Mouse (Mus musculus): ENCODE data around the gene Tmem129. TPM values are rescaled to one million over a fixed set of nuclear protein-coding genes. Genes with fewer than 3 reads are reported as not detected.
A peak's percentile ranks its signal among the peaks of the same experiment; 100 is the strongest.

The Tmem129 gene
- polyA plus RNA-seq, 1 experiment from 2014 or later, result 20.6 TPM

- WGBS (ENCODE audit: insufficient replicate concordance), result under 1% methylated on average over 32 of the region's 32 CpGs
- peak; percentile 44 for ATAC-seq (ENCODE audit: insufficient read depth)
- no peaks in the 10 kb centered on the region for H3K27me3 ChIP-seq
- H3K4me3 ChIP-seq (replicated peaks), result peak overlapping the region; percentile 96
- peak overlapping the region; percentile 93 for H3K9ac ChIP-seq
- H3K36me3 ChIP-seq (replicated peaks), result peaks cover 53% of the 10 kb centered on the region
- H3K27ac ChIP-seq (replicated peaks), result peak overlapping the region; percentile 98
- peaks cover 71% of the 10 kb centered on the region for H3K4me1 ChIP-seq (replicated peaks)
- H3K4me2 ChIP-seq, result peak overlapping the region; percentile 93
- no peaks in the 10 kb centered on the region for H3K9me3 ChIP-seq (replicated peaks)
Observed at GRCm38 (mm10) chr5:33657251-33657786, 897 bp downstream of the Tmem129 start.

GRCm38 (mm10) chr5:33656739-33657138 lies 1.5 kb downstream of the Tmem129 start:
- H3K36me3 ChIP-seq (replicated peaks), result peaks cover 47% of the 10 kb centered on the region
- H3K4me1 ChIP-seq (replicated peaks), result peaks cover 72% of the 10 kb centered on the region
- WGBS (ENCODE audit: insufficient replicate concordance), result 19% methylated on average over 1 of the region's 1 CpGs

DNA sequence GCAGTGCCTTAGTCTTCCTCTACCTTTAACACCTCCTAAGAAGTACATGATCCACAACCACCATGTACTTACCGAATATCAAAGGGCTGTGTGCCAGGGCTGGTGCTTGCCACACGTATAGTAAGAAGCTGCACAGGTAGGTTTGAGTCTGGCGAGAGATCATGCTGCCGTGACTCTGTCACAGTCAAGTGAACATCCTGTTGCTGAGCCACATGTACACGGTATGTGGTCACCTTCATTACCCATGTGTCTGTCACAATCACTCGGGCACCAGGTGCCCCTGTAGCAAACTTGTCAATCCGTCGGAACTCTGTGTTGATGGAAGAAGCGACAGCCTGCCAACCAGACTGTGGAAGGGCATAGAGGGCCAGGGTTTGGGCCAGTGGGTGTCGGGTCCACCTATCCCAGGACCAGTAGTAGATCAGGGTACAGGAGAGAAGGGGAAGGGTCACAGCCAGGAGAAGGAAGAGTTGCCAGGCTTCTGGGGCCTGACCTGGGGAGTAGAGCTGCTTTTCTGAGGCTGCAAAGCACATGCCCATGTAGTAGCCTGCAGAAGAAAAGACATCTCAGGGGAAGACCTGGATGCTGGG lies 2.9 kb downstream of the Tmem129 start:
- Histone ChIP-seq H3K4me1 (replicated peaks) (peaks cover 69% of the 10 kb centered on the region), H3K9ac (no peak overlapping the region; the same call in 1 of the 2 replicates), H3K27ac (replicated peaks) (no peak overlapping the region), H3K9me3 (replicated peaks) (no peaks in the 10 kb centered on the region), H3K27me3 (no peaks in the 10 kb centered on the region), H3K4me2 (peak overlapping the region; percentile 93), H3K4me3 (replicated peaks) (0 out of 2 replicates have a peak overlapping the region, but pooled peaks have one; percentile 96), H3K36me3 (replicated peaks) (peaks cover 35% of the 10 kb centered on the region)
- no peak for ATAC-seq (ENCODE audit: insufficient read depth)
- WGBS (ENCODE audit: insufficient replicate concordance), result 84% methylated on average over 10 of the region's 10 CpGs

More at GRCm38 (mm10) chr5:33656739-33657138, 1.5 kb downstream of the Tmem129 start:
- ATAC-seq (ENCODE audit: insufficient read depth), result no peak
- Histone ChIP-seq H3K4me3 (replicated peaks) (peak overlapping the region; percentile 96), H3K9ac (peak overlapping the region; percentile 93), H3K27me3 (no peaks in the 10 kb centered on the region), H3K4me2 (peak overlapping the region; percentile 93), H3K9me3 (replicated peaks) (no peaks in the 10 kb centered on the region), H3K27ac (replicated peaks) (peak overlapping the region; percentile 98)

GRCm38 (mm10) chr5:33654424-33654823 lies 3.8 kb downstream of the Tmem129 start:
- no peak for ATAC-seq (ENCODE audit: insufficient read depth)
- Histone ChIP-seq H3K27me3 (no peaks in the 10 kb centered on the region), H3K4me3 (replicated peaks) (no peak overlapping the region), H3K36me3 (replicated peaks) (peaks cover 39% of the 10 kb centered on the region), H3K9ac (no peak overlapping the region), H3K4me2 (no peak overlapping the region), H3K27ac (replicated peaks) (peak overlapping the region; percentile 92; the same call in 1 of the 2 replicates), H3K9me3 (replicated peaks) (no peaks in the 10 kb centered on the region), H3K4me1 (replicated peaks) (peaks cover 69% of the 10 kb centered on the region)
- 90% methylated on average over 13 of the region's 13 CpGs for WGBS (ENCODE audit: insufficient replicate concordance)

- H3K27me3 ChIP-seq, result no peaks in the 10 kb centered on the region
- peak overlapping the region; percentile 93 for H3K4me3 ChIP-seq (replicated peaks)
- 3% methylated on average over 9 of the region's 9 CpGs for WGBS (ENCODE audit: insufficient replicate concordance)
- H3K27ac ChIP-seq (replicated peaks), result peak overlapping the region; percentile 92
- peaks cover 56% of the 10 kb centered on the region for H3K36me3 ChIP-seq (replicated peaks)
- ATAC-seq (ENCODE audit: insufficient read depth), result peak; percentile 1; the same call in 1 of the 2 replicates
- no peaks in the 10 kb centered on the region for H3K9me3 ChIP-seq (replicated peaks)
- peak overlapping the region; percentile 69 for H3K9ac ChIP-seq
- H3K4me1 ChIP-seq (replicated peaks), result peaks cover 75% of the 10 kb centered on the region
- peak overlapping the region; percentile 81 for H3K4me2 ChIP-seq
Observed at GRCm38 (mm10) chr5:33652783-33653173, 5.4 kb downstream of the Tmem129 start.

DNA sequence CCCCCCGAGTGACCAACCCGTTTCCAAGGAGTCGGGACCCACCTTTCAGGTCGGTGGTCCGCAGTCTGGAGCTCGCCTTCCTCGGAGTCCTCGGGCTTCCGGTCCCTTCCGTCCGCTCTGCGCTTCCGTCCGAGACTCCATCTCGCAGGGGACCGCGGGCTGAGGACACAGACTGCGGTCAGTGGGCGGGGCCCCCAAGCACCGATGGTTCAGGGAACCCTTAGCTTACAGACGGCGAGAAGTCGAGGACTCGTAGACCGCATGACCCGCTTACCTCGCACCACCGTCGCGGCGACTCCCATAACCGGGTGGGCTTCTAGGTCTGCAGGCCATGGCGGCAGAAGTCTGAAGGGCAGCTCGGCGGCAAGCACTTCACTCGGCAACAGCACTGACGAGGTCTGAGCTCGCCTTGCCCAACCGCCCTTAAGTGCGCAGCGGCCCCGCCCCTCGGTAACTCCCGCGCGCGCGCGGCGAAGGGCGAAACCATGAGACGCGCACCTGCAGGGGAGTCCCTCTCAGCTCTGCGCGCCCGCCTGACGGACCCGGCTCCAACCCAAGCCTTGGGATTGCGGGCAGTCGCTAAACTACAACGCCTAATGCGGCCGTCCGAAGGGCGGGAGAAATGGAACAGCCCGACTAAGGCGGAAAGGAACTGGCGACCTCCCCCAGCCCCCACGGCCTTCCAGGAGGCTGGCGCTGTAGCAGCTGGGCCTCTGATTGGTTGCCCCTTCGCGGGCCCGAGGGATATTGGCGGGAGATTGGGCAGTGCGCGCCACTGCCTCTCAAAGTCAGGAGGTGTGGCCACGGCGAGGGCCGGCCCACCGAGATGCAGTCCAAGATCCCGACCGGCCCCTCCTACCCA lies 6.1 kb downstream of the Tmem129 start, which contains the start of gene Slbp:
Slbp (minus strand) TSS at position 654 of the 862 bp plus-strand sequence.
- Histone ChIP-seq H3K36me3 (replicated peaks) (peaks cover 62% of the 10 kb centered on the region), H3K27me3 (no peaks in the 10 kb centered on the region), H3K27ac (replicated peaks) (peak within 1 kb of the TSS; percentile 92), H3K9me3 (replicated peaks) (no peaks in the 10 kb centered on the region), H3K4me2 (peak within 1 kb of the TSS; percentile 81), H3K9ac (peak within 1 kb of the TSS; percentile 93), H3K4me3 (replicated peaks) (peak within 1 kb of the TSS; percentile 93), H3K4me1 (replicated peaks) (peaks cover 78% of the 10 kb centered on the region)
- under 1% methylated on average over 82 of the region's 82 CpGs for WGBS (ENCODE audit: insufficient replicate concordance)
- ATAC-seq (ENCODE audit: insufficient read depth), result peak; percentile 89

DNA sequence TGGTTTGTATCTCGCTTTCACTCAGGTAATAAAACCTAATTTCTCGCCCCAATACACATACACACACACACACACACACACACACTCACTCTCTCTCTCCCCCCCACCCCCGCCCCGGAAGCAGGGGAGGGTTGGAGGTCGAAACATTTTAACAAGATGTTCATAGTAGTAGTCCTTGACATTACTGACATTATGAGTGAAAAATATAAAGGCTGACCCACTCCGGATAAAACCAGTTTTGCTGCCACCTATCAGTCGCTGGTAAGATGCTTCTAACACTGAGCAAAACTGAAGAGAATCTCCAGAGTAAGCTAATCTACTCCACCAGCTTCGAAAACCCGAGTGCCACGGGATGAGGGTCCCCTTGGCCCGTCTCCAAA lies 6.7 kb downstream of the Tmem129 start:
- peaks cover 68% of the 10 kb centered on the region for H3K36me3 ChIP-seq (replicated peaks)
- no peak for ATAC-seq (ENCODE audit: insufficient read depth)
- peaks cover 77% of the 10 kb centered on the region for H3K4me1 ChIP-seq (replicated peaks)

GRCm38 (mm10) chr5:33651017-33651416 lies 7.2 kb downstream of the Tmem129 start:
- peak overlapping the region; percentile 93 for H3K9ac ChIP-seq
- peak overlapping the region; percentile 81 for H3K4me2 ChIP-seq
- no peaks in the 10 kb centered on the region for H3K27me3 ChIP-seq
- H3K9me3 ChIP-seq (replicated peaks), result no peaks in the 10 kb centered on the region
- no peak for ATAC-seq (ENCODE audit: insufficient read depth)
- H3K36me3 ChIP-seq (replicated peaks), result peaks cover 73% of the 10 kb centered on the region
- peak overlapping the region; percentile 93 for H3K4me3 ChIP-seq (replicated peaks)
- 7% methylated on average over 2 of the region's 2 CpGs for WGBS (ENCODE audit: insufficient replicate concordance)
- H3K27ac ChIP-seq (replicated peaks), result peak overlapping the region; percentile 92
- H3K4me1 ChIP-seq (replicated peaks), result peaks cover 77% of the 10 kb centered on the region

More for the DNA sequence above, 6.7 kb downstream of the Tmem129 start:
- no peaks in the 10 kb centered on the region for H3K27me3 ChIP-seq
- no peaks in the 10 kb centered on the region for H3K9me3 ChIP-seq (replicated peaks)
- H3K27ac ChIP-seq (replicated peaks), result peak overlapping the region; percentile 92
- WGBS (ENCODE audit: insufficient replicate concordance), result 1% methylated on average over 11 of the region's 11 CpGs
- peak overlapping the region; percentile 93 for H3K9ac ChIP-seq
- peak overlapping the region; percentile 93 for H3K4me3 ChIP-seq (replicated peaks)
- H3K4me2 ChIP-seq, result peak overlapping the region; percentile 81

DNA sequence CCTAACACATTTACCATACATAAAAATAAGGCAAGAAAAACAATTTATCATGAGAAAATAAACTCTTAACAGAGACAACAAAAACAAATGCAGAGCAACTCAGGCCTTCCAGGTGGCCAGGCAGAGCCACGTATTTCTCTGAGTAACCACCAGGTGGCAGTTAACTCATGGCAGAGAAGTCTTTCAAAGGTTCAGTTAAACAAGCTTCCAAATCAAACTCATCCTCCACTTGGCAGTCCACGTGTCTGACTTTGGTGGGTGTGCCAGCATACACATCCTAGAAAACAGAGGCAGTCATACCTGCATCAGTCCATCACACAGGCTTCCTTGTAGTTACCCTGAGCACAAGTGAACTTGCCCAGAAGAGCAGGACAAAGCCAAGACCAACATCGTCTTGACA lies 17.6 kb downstream of the Tmem129 start:
- WGBS (ENCODE audit: insufficient replicate concordance), result 45% methylated on average over 3 of the region's 3 CpGs
- H3K9ac ChIP-seq, result no peak overlapping the region
- no peaks in the 10 kb centered on the region for H3K27me3 ChIP-seq
- no peaks in the 10 kb centered on the region for H3K9me3 ChIP-seq (replicated peaks)
- H3K4me1 ChIP-seq (replicated peaks), result peaks cover 19% of the 10 kb centered on the region
- ATAC-seq (ENCODE audit: insufficient read depth), result no peak
- no peak overlapping the region for H3K4me3 ChIP-seq (replicated peaks)
- H3K36me3 ChIP-seq (replicated peaks), result peaks cover 93% of the 10 kb centered on the region
- no peak overlapping the region for H3K4me2 ChIP-seq
- H3K27ac ChIP-seq (replicated peaks), result no peak overlapping the region

DNA sequence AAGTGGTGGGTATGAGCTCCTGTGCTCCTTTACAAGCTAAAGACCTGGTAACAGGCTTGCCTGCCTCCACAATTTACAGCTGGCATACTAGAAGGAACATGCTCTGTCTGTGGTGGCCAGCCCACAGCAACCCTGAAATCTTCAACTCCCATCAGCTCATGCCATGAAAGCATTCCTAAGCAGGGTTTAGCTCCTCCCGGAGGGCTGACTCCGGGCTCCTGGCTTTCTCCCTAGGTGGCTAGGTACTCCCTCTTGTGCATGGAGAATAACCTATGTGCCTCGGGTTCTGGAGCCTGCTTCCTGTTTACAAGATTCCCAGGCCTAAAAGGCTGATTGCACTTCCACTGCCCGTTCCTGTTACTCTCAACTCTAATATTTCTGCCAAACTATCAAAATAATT lies 19.4 kb downstream of the Tmem129 start:
- peaks cover 24% of the 10 kb centered on the region for H3K4me1 ChIP-seq (replicated peaks)
- no peak overlapping the region for H3K9ac ChIP-seq
- no peak overlapping the region for H3K4me3 ChIP-seq (replicated peaks)
- H3K36me3 ChIP-seq (replicated peaks), result peaks cover 85% of the 10 kb centered on the region
- no peak overlapping the region for H3K27ac ChIP-seq (replicated peaks)
- WGBS (ENCODE audit: insufficient replicate concordance), result 66% methylated on average over 4 of the region's 4 CpGs
- H3K27me3 ChIP-seq, result no peaks in the 10 kb centered on the region
- ATAC-seq (ENCODE audit: insufficient read depth), result no peak
- no peak overlapping the region for H3K4me2 ChIP-seq
- no peaks in the 10 kb centered on the region for H3K9me3 ChIP-seq (replicated peaks)

All from liver, embryonic 15.5 days (tissue).